Comparison of ENCODE assay signal across 8 mouse cellular contexts in genomic region chr6:34609892-34610829, GRCm38 (mm10). TPM values are rescaled to one million over a fixed set of nuclear protein-coding genes. Genes with fewer than 3 reads are reported as not detected.
DNase-seq lines count a peak whose midpoint lies in the region; ATAC-seq lines count a peak whose summit lies in the region.

No protein-coding gene starts in this region.

- H3K4me3 ChIP-seq in embryonic facial prominence, embryonic 10.5 days: peak overlapping the region; percentile 26; the same call in 1 of the 2 replicates
- no peak overlapping the region for H3K4me3 ChIP-seq in limb, embryonic 12.5 days (replicated peaks)
- no peak overlapping the region for H3K4me3 ChIP-seq in neural tube, embryonic 13.5 days

- H3K27me3 ChIP-seq in embryonic facial prominence, embryonic 10.5 days (replicated peaks; ENCODE audit: low read depth, poor library complexity, severe bottlenecking): no peaks in the 10 kb centered on the region
- H3K27me3 ChIP-seq in limb, embryonic 12.5 days: no peaks in the 10 kb centered on the region
- H3K27me3 ChIP-seq in neural tube, embryonic 13.5 days: no peaks in the 10 kb centered on the region

- WGBS in embryonic facial prominence, embryonic 10.5 days: 37% methylated on average over 24 of the region's 24 CpGs
- 46% methylated on average over 24 of the region's 24 CpGs for WGBS in limb, embryonic 12.5 days
- 52% methylated on average over 24 of the region's 24 CpGs for WGBS in neural tube, embryonic 13.5 days

- H3K9me3 ChIP-seq in embryonic facial prominence, embryonic 10.5 days: no peaks in the 10 kb centered on the region
- no peaks in the 10 kb centered on the region for H3K9me3 ChIP-seq in limb, embryonic 12.5 days
- H3K9me3 ChIP-seq in neural tube, embryonic 13.5 days: no peaks in the 10 kb centered on the region

- no peaks in the 10 kb centered on the region for H3K36me3 ChIP-seq in embryonic facial prominence, embryonic 10.5 days (replicated peaks)
- H3K36me3 ChIP-seq in limb, embryonic 12.5 days: no peaks in the 10 kb centered on the region
- no peaks in the 10 kb centered on the region for H3K36me3 ChIP-seq in neural tube, embryonic 13.5 days

- ATAC-seq in limb, embryonic 12.5 days (ENCODE audit: insufficient number of reproducible peaks, insufficient read depth, low FRiP score, low TSS enrichment, low read depth): no peak
- peak; percentile 32 for ATAC-seq in neural tube, embryonic 13.5 days (ENCODE audit: low read depth)

- peak overlapping the region; percentile 81 for H3K27ac ChIP-seq in embryonic facial prominence, embryonic 10.5 days (replicated peaks)
- H3K27ac ChIP-seq in limb, embryonic 12.5 days: peak overlapping the region; percentile 73
- H3K27ac ChIP-seq in neural tube, embryonic 13.5 days (replicated peaks): no peak overlapping the region

- DNase-seq in left cerebral cortex, postnatal 4 days: peak; percentile 45
- DNase-seq in left cerebral cortex, adult 11 months (ENCODE audit: low spot score): no peak
- DNase-seq in embryonic facial prominence, embryonic 10.5 days (ENCODE audit: low spot score): peak; percentile 75
- DNase-seq in heart, postnatal 25 days (ENCODE audit: low spot score): peak; percentile 71
- DNase-seq in thymus, postnatal 36 days: no peak
- no peak for DNase-seq in layer of hippocampus, adult 9-10 months (ENCODE audit: low spot score)

- H3K4me1 ChIP-seq in embryonic facial prominence, embryonic 10.5 days: peaks cover 54% of the 10 kb centered on the region
- peaks cover 62% of the 10 kb centered on the region for H3K4me1 ChIP-seq in limb, embryonic 12.5 days (replicated peaks)
- peaks cover 14% of the 10 kb centered on the region for H3K4me1 ChIP-seq in neural tube, embryonic 13.5 days (replicated peaks)

- no peak overlapping the region for H3K9ac ChIP-seq in limb, embryonic 12.5 days (replicated peaks)
- H3K9ac ChIP-seq in neural tube, embryonic 13.5 days: no peak overlapping the region

- peak overlapping the region; percentile 10 for H3K4me2 ChIP-seq in limb, embryonic 12.5 days
- peak overlapping the region; percentile 28 for H3K4me2 ChIP-seq in neural tube, embryonic 13.5 days

- intact Hi-C loops in left cerebral cortex, postnatal 4 days (cut with DNase I): no loop called here
- intact Hi-C loops in heart, postnatal 25 days (cut with DNase I): loop anchor here (5.0 kb wide), 1 partner anchor 77 kb away; no protein-coding TSS in a partner anchor

RNA-seq across cellular contexts. Expression of gene Cald1, which starts 11.9 kb away (rescaled TPM):
- total RNA-seq in left cerebral cortex, postnatal 4 days (2021): 10 to 100 TPM; 27.4 to 30.2 TPM
- polyA plus RNA-seq in embryonic facial prominence, embryonic 10.5 days (2016; fragmentation: Nextera tagmentation; extraction: Ambion mirVana): 189 and 232 TPM in 2 replicates
- total RNA-seq in heart, postnatal 25 days (2021): 10 to 100 TPM; 49.3 to 53.1 TPM
- 213 and 222 TPM in 2 replicates for polyA plus RNA-seq in limb, embryonic 12.5 days (2016; fragmentation: Nextera tagmentation; extraction: Ambion mirVana)
- 92.0 and 96.2 TPM in 2 replicates for polyA plus RNA-seq in neural tube, embryonic 13.5 days (2015; fragmentation: Nextera tagmentation; extraction: Ambion mirVana)

Comparison
In these comparisons a context has a peak if more than half of its experiments do, and no peak if none do; other contexts are left out.
1. DNase-seq: peak in left cerebral cortex, postnatal 4 days (single experiment), embryonic facial prominence, embryonic 10.5 days (single experiment) and heart, postnatal 25 days (single experiment); none in left cerebral cortex, adult 11 months (single experiment), thymus, postnatal 36 days (0 of 2) and layer of hippocampus, adult 9-10 months (single experiment).